Mouse (Mus musculus): ENCODE results near the gene Traf3ip2.

GRCm38 (mm10) chr10:39646629-39647019 is 33.9 kb downstream of the Traf3ip2 start:
- TF ChIP-seq CTCF (IDR thresholded peaks at IDR 0.05; ENCODE audit: control insufficient read depth, insufficient read depth, insufficient read length) (no peak), USF1 (IDR thresholded peaks at IDR 0.05; ENCODE audit: low read depth) (no peak), MAX (IDR thresholded peaks at IDR 0.05) (no peak), MYOD1 (IDR thresholded peaks at IDR 0.05; ENCODE audit: control insufficient read depth, insufficient read length, low read depth) (no peak), CEBPB (IDR thresholded peaks at IDR 0.05; ENCODE audit: low read depth) (no peak), MYOG (IDR thresholded peaks at IDR 0.05; ENCODE audit: control insufficient read depth, extremely low read depth, insufficient read length) (no peak)
